Mouse (Mus musculus) lung, postnatal 0 days (tissue): ENCODE measurements around the gene N4bp1. TPM values are rescaled to one million over a fixed set of nuclear protein-coding genes. Genes with fewer than 3 reads are reported as not detected.

Source experiments
- ATAC-seq: fragments of 200-750 bp; cut with Nextera tagmentation; 2 replicates; pipeline ENCODE4 v1.8.0; 2017; ENCODE audit warnings: moderate library complexity
- DNase-seq: peaks from one replicate; pipeline ENCODE4 v3.0.0-alpha.2; 2016; ENCODE audit warnings: low spot score
- H3K27ac ChIP-seq: fragments of 300-500 bp; sonication (generic); 2 replicates; pipeline ENCODE4 v1.5.1; 2014; ENCODE audit warnings: antibody characterized with exemption, mild to moderate bottlenecking, low read length, mixed read lengths
- H3K27me3 ChIP-seq: fragments of 300-500 bp; sonication (generic); replicated peaks from 2 replicates; pipeline ENCODE4 v1.6.1; 2014; ENCODE audit warnings: low read length, mixed read lengths; ENCODE audit not compliant: insufficient read depth
- H3K36me3 ChIP-seq: fragments of 300-500 bp; sonication (generic); 2 replicates; pipeline ENCODE4 v1.6.1; 2014; ENCODE audit warnings: low read length, mixed read lengths; ENCODE audit not compliant: insufficient read depth
- H3K4me1 ChIP-seq: fragments of 300-500 bp; sonication (generic); 2 replicates; pipeline ENCODE4 v1.6.1; 2014; ENCODE audit warnings: antibody characterized with exemption, low read depth, low read length, mixed read lengths; ENCODE audit not compliant: insufficient read depth
- H3K4me2 ChIP-seq: fragments of 300-500 bp; sonication (generic); replicated peaks from 2 replicates; pipeline ENCODE4 v1.6.1; 2014; ENCODE audit warnings: low read depth, mild to moderate bottlenecking, low read length, moderate library complexity, mixed read lengths
- H3K4me3 ChIP-seq: fragments of 300-500 bp; sonication (generic); 2 replicates; pipeline ENCODE4 v1.5.1; 2014; ENCODE audit warnings: low read depth, low read length
- H3K9ac ChIP-seq: fragments of 300-500 bp; sonication (generic); replicated peaks from 2 replicates; pipeline ENCODE4 v1.6.1; 2014; ENCODE audit warnings: low read depth, mild to moderate bottlenecking
- H3K9me3 ChIP-seq: fragments of 300-500 bp; sonication (generic); 2 replicates; pipeline ENCODE4 v1.6.1; 2016; ENCODE audit warnings: low read length, mixed read lengths
- CTCF ChIP-seq: IDR thresholded peaks from 2 replicates; pipeline ENCODE4 v1.5.1; 2016; ENCODE audit warnings: antibody characterized with exemption, mild to moderate bottlenecking
- EP300 ChIP-seq: IDR thresholded peaks from 2 replicates; pipeline ENCODE4 v1.6.1; 2016; ENCODE audit warnings: antibody characterized with exemption, mild to moderate bottlenecking, control low read depth
- WGBS: fragments of 180-500 bp; shearing (Covaris S2); extraction: QIAGEN DNeasy Blood & Tissue Kit; methylation state at CpG from one replicate; pipeline ENCODE4 v1.1.7; 2014; 5-methylcytosine and 5-hydroxymethylcytosine counted together
- polyA plus RNA-seq: library from polyadenylated mRNA; unstranded; fragments of >200 nt; fragmentation: Nextera tagmentation; extraction: Ambion mirVana; gene quantifications from 2 replicates; pipeline ENCODE4 v1.2.1, GENCODE M21; 2015

N4bp1 gene
- polyA plus RNA-seq, 1 experiment from 2014 or later: 5.4 TPM

- 100% methylated on average over 1 of the region's 1 CpGs for WGBS
- Histone ChIP-seq H3K9ac (no peak overlapping the region), H3K4me2 (no peak overlapping the region), H3K4me3 (no peak overlapping the region), H3K36me3 (no peaks in the 10 kb centered on the region), H3K27me3 (no peaks in the 10 kb centered on the region), H3K4me1 (no peaks in the 10 kb centered on the region), H3K27ac (no peak overlapping the region), H3K9me3 (no peaks in the 10 kb centered on the region)
- TF ChIP-seq EP300 (no peak), CTCF (no peak)
- no peak for ATAC-seq
- DNase-seq: no peak
Measured at GRCm38 (mm10) chr8:86922673-86923072, 37.6 kb upstream of the N4bp1 start.

- H3K4me3 ChIP-seq: no peak overlapping the region
- WGBS: 67% methylated on average over 5 of the region's 5 CpGs
- no peak overlapping the region for H3K27ac ChIP-seq
- H3K4me2 ChIP-seq: no peak overlapping the region
- ATAC-seq (no peak), DNase-seq (no peak)
- H3K9ac ChIP-seq: no peak overlapping the region
- no peaks in the 10 kb centered on the region for H3K4me1 ChIP-seq
- H3K9me3 ChIP-seq: no peaks in the 10 kb centered on the region
- H3K36me3 ChIP-seq: no peaks in the 10 kb centered on the region
- H3K27me3 ChIP-seq: no peaks in the 10 kb centered on the region
- no peak for TF ChIP-seq EP300
- no peak for TF ChIP-seq CTCF
Measured at GRCm38 (mm10) chr8:86922141-86922540, 37.1 kb upstream of the N4bp1 start.

GRCm38 (mm10) chr8:86920996-86921395 lies 35.9 kb upstream of the N4bp1 start:
- DNase-seq (no peak), ATAC-seq (no peak)
- H3K9me3 ChIP-seq: no peaks in the 10 kb centered on the region
- 21% methylated on average over 5 of the region's 5 CpGs for WGBS
- no peak overlapping the region for H3K9ac ChIP-seq
- TF ChIP-seq CTCF: no peak
- TF ChIP-seq EP300: no peak
- H3K27me3 ChIP-seq: no peaks in the 10 kb centered on the region
- H3K4me2 ChIP-seq: no peak overlapping the region
- H3K27ac ChIP-seq: no peak overlapping the region
- H3K36me3 ChIP-seq: no peaks in the 10 kb centered on the region
- no peak overlapping the region for H3K4me3 ChIP-seq
- no peaks in the 10 kb centered on the region for H3K4me1 ChIP-seq

GRCm38 (mm10) chr8:86920455-86920854 lies 35.4 kb upstream of the N4bp1 start:
- DNase-seq (peak; percentile 22), ATAC-seq (no peak)
- Histone ChIP-seq H3K4me3 (no peak overlapping the region), H3K4me2 (no peak overlapping the region), H3K36me3 (no peaks in the 10 kb centered on the region), H3K4me1 (no peaks in the 10 kb centered on the region), H3K9me3 (no peaks in the 10 kb centered on the region), H3K27ac (no peak overlapping the region), H3K27me3 (no peaks in the 10 kb centered on the region), H3K9ac (no peak overlapping the region)
- 11% methylated on average over 7 of the region's 7 CpGs for WGBS
- TF ChIP-seq EP300: no peak
- TF ChIP-seq CTCF: no peak

GRCm38 (mm10) chr8:86920024-86920423 lies 35.0 kb upstream of the N4bp1 start:
- H3K9me3 ChIP-seq: no peaks in the 10 kb centered on the region
- H3K27me3 ChIP-seq: no peaks in the 10 kb centered on the region
- H3K4me1 ChIP-seq: no peaks in the 10 kb centered on the region
- TF ChIP-seq EP300 (no peak), CTCF (no peak)
- H3K4me2 ChIP-seq: no peak overlapping the region
- no peak for ATAC-seq
- no peak for DNase-seq
- no peak overlapping the region for H3K4me3 ChIP-seq
- H3K9ac ChIP-seq: no peak overlapping the region
- H3K36me3 ChIP-seq: no peaks in the 10 kb centered on the region
- 80% methylated on average over 7 of the region's 7 CpGs for WGBS
- H3K27ac ChIP-seq: no peak overlapping the region

- DNase-seq: no peak
- Histone ChIP-seq H3K9me3 (no peaks in the 10 kb centered on the region), H3K27ac (no peak overlapping the region), H3K4me3 (no peak overlapping the region), H3K4me1 (no peaks in the 10 kb centered on the region), H3K27me3 (no peaks in the 10 kb centered on the region), H3K36me3 (no peaks in the 10 kb centered on the region), H3K4me2 (no peak overlapping the region), H3K9ac (no peak overlapping the region)
- TF ChIP-seq EP300: no peak
- TF ChIP-seq CTCF: no peak
- WGBS: 62% methylated on average over 4 of the region's 4 CpGs
- no peak for ATAC-seq
Measured at GRCm38 (mm10) chr8:86919262-86919661, 34.2 kb upstream of the N4bp1 start.

- Histone ChIP-seq H3K4me1 (no peaks in the 10 kb centered on the region), H3K9ac (no peak overlapping the region), H3K27ac (no peak overlapping the region), H3K4me2 (no peak overlapping the region), H3K36me3 (no peaks in the 10 kb centered on the region), H3K4me3 (no peak overlapping the region), H3K9me3 (no peaks in the 10 kb centered on the region), H3K27me3 (no peaks in the 10 kb centered on the region)
- WGBS: 92% methylated on average over 2 of the region's 2 CpGs
- no peak for ATAC-seq
- no peak for DNase-seq
- TF ChIP-seq CTCF: no peak
- no peak for TF ChIP-seq EP300
Measured at GRCm38 (mm10) chr8:86918093-86918492, 33.0 kb upstream of the N4bp1 start.
